Mouse (Mus musculus): ENCODE results near the gene Olfr543. TPM values are rescaled to one million over a fixed set of nuclear protein-coding genes. Genes with fewer than 3 reads are reported as not detected.
"Not testable (repeated sequence)": the region's sequence is repeated elsewhere in the genome, so short reads cannot be mapped to it uniquely, and the experiment has no call there.

Gene Olfr543
- not detected for total RNA-seq (2021)
- long read RNA-seq, experiment 1: 0 reads
- long read RNA-seq, experiment 2: 0 reads

DNA sequence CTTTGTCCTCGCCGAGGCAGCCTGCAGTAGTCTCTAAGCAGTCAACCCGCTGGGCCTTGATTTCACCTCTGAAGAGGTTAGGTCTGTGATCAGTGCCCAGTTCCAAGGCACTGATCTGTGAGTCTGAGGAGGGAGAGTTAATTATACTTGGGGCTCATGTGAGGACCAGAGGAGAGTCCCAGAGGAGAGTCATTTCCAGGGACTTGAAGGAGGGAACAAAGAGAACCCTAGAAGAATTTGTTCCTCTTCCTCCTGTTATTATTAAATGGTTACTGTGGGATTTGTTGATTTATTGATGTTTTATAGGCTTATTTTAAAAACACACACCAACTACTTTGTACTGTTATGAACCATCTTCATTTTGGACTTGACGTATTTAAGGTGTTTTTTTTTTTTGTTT is at the start of gene Olfr543:
Olfr543 (minus strand) TSS at position 101 of the 400 bp plus-strand sequence.
- DNase-seq (ENCODE audit: low spot score): no peak

DNA sequence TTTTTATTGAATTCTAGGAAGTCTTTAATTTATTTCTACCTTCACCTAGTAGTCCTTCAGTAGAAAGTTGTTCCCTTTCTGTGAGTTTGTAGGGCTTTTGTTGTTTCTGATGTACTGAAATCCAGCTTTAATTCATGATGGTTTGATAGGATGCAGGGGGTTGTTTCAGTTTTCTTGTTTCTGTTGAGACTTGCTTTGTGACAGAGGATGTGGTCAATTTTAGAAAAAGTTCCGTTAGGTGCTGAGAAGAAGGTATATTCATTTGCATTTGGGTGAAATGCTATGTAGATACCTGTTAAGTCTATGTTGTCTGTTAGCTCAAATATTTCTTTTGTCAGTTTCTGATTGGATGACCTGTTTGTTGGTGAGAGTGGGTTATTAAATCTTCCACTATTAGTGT is 47.6 kb upstream of the Olfr543 start:
- no peak for DNase-seq (ENCODE audit: low spot score)

DNA sequence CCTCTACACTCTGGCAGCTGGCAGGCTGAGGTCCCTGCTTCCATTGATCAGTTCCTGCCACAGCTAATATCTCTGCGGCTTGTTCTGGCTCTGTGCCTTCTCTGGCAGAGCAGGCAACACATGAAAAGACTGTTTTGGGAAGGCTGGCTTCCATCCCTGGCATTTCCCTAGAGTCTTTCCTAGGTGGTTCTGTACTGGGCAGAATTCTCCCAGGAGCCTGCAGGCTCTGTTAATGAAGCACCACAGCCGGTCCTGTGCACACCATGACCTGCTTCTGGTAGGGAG is 35.5 kb upstream of the Olfr543 start:
- DNase-seq (ENCODE audit: low spot score): no peak

DNA sequence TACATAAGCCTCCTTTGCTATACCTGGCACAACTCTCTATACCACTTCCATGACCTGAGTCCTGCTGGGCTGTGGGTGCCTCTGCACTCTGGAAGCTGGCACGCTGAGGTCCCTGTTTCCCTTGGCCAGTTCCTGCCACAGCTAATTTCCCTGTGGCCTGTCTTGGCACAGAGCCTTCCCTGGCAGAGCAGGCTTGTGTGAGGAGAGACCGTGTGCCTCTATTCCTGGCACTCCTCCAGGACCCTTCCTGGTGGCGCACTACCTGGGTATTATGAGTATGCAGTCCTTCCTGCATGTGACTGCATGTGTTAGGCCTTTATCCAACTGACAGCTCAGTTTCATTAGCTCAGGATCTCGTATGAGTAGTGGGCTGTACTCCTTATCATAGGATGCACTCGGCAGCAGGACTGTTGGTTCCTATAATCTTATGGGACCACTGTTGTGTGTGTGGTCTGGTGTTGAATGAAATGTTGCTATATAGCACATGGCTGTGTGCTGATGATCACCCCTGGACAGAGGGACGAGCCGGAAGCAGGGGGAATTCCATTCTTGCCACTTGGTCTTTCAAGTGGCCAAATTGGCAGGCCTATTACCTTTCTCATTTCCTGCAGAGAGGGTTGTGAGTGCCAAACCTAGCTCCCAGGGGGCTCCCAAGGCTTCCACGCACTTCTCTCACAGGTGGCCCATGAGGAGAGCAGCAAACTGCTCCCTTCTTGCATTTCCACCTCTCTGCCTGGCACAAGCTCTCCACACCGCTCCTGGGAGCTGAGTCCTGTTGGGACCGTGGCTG is 35.0 kb upstream of the Olfr543 start:
- DNase-seq (ENCODE audit: low spot score): no peak

DNA sequence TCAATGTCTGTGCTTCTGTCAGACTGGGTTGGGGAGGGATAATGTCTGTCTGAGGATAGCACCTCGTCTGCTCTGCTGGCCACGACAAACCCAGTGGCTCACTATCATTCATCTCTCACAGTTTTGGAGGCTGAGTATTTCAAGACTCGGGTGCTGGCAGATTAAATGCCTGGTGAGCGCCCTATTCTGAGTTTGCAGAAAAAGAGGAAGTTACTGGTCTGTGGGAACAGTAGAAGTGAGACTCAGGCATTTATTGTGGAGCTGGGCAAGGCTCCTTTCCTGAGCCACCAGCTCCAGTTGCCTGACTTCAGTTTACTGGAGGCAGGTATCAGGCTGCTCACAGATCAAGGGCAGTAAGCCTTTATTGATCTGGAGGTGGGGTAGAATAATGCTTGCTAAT is 32.7 kb upstream of the Olfr543 start:
- no peak for DNase-seq (ENCODE audit: low spot score)

DNA sequence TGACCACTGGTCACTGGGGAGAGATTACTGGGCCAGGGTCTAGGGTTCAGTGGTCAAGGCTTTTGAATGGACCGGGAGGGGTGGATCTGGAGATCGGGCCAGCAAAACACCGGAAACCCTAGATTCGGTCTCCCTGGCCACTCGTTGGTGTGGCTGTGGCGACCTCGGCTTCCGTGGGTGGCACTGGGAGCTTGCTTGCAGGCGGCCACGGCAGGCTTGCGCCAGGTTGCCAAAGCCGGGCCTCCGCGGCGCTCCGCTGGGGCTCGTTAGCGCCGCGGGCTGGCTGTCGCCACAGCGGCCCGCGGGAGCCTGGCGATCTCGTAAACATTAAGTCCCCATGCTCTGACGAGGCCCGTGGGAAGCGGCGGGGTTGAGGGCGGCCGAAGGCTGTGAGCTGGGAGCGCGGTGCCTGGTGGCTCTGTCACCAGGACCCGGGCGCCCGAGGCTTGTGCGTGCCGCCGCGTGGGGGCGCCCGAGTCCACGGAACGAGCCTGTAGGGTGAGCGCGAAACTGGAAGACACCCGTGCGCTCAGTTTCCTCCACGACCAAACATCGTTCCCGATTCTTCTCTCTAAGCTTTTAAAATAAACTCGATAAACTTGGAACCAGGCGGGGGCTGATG is 31.4 kb upstream of the Olfr543 start:
- peak; percentile 72 for DNase-seq (ENCODE audit: low spot score)

DNA sequence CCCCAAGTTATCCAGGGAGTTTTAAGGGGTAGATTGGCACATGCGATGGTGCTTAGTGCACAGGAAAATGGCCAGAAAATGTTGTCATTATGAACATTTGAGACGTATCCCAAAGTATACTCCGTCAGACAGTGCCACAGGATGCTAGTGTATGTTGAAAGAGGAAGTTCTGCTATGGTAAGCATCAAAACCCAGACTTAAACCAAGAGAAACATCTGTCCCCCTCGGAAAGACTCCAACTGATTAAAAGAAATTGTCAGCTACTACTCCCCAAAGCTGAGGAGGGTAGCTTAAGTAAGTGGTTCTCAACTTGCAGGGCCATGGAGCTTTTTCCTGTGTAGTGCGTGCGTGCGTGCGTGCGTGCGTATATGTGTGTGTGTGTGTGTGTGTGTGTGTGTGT is 30.4 kb upstream of the Olfr543 start:
- no peak for DNase-seq (ENCODE audit: low spot score)

DNA sequence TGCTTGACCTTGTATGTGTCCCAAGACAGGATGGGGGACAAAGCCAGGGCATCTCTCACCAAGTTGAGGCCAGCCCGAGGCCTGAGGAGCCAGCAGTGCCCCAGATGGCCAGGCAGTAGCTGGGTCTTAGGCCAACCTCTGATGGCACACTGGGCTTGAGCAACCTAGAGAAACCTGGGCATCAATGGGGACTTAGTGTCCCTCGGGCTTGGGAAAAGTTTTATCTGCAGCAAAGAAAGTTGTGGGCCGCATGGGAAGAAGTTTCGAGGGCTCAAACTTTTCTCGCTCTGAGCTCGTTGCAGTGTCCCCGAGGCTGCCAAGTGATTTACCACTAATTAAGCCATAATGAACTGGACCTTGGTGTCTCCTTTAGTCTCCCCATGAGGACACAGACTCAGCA is 28.2 kb upstream of the Olfr543 start:
- DNase-seq (ENCODE audit: low spot score): no peak

DNA sequence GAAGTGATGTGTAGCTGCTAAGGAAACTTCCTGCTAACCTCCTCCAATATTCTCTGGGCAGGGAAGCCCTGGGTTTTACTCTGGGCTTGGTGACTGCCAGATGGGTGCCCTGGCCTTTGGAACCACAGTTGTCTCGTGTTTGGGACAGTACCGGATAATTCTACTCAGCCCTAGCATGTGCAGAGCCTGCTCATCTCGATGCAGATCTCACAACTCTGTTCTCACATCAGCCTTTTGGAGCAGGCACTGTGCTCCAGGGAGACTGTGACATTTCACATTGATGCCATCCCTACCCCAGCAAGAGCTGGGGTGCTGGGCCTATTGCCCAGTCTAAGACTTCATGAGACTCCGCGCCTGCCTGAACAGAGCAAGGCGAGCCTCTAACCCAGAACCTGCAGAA is 27.2 kb upstream of the Olfr543 start:
- DNase-seq (ENCODE audit: low spot score): no peak

DNA sequence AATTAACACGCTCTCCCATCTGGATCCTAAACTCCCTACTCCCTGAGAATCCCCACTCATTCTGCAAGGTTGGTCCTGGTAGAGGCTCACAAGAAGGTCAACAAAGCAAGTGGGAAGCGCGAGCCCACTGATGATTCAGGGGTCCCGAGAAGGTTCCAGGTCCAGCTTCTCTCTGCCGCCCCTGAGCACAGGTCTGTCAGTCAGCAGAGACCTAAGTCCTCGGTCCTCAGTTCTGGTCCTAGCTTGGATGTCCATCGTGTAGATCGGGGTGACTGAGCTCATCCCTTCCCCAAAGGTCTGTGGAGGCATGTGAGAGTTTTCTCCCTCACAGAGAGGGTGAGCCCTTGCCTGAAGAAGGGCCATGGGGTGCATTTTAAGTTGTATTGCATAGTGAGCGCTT is 26.6 kb upstream of the Olfr543 start:
- DNase-seq (ENCODE audit: low spot score): no peak

DNA sequence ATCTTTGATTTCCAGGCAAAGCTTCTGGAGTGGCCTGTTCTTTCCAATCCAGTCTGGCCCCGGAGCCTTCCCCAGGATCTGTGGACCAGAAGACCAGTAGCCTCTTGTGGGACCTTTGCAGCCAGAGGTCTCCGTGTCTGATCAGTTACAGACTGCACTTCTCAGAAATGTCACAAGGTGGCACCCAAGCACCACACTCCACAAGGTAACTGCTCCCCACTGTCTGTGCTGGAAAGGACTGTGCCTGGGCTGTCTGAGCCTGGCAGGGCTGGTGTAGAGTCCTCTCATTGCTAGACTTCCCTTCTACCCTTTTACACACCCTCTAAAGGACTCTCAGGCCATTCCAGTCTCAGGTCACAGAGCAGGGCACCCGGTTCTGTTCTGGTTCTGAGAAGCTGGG is 25.4 kb upstream of the Olfr543 start:
- peak; percentile 76 for DNase-seq (ENCODE audit: low spot score)

DNA sequence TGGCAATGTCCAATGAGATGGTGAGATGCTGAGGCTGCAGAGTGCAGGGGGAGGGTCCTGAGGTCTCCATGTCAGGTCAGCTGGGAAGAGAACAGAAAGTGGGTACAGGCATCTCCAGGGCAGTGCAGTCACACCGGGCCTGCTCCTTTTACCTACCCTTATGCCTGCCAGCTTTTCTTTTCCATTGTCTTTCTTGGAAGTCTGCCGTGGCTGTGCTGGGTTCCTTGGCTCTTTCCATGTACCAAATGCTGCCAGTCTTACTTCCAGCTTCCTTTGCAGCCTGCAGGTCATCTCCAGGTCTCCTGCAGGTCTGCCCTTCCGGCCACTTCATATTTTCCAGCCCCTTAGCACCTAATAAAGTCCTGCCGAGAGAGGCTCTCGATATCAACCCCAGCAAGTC is 20.5 kb upstream of the Olfr543 start:
- DNase-seq (ENCODE audit: low spot score): no peak

DNA sequence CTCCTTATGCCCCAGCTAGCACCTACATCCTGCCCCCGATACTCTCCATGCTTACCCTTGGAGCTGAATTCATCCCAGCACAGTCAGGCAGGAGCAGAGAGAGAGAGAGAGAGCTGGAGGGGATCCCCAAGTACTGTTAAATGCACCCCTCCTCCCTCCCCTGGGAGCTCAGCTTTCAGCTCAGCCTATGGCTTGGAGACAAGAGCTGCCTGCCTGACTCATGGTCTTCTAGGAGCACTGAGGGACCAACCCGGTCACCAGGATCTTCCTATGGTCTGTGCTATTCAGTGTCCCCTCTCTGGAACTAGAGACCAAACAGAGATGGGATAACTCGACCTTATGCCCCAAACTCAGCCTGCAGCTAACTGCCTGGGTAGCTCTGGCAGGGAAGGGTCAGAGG is 18.0 kb upstream of the Olfr543 start, which contains the start of gene Olfr545:
Olfr545 (minus strand) TSS at position 101 of the 400 bp plus-strand sequence.
- no peak for DNase-seq (ENCODE audit: low spot score)

DNA sequence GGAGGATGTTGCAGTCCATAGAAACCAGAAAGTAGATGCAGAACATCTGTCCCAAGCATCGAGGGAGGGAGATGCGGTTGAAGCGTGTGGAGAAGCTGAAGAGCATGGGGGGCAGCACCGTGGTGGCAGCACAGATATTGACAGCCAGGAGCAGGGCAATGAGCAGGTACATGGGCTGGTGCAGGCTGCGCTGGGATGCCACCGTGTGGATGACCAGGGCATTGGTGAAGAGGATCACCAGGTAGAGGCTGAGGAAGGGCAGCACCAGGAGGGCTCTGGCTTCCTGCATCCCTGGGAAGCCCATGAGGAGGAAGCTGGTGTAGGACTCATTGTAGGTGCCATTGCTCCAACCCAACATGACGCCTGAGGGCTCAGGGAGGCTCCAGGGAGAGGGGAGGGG is 12.9 kb upstream of the Olfr543 start:
- DNase-seq (ENCODE audit: low spot score): not testable (repeated sequence)

DNA sequence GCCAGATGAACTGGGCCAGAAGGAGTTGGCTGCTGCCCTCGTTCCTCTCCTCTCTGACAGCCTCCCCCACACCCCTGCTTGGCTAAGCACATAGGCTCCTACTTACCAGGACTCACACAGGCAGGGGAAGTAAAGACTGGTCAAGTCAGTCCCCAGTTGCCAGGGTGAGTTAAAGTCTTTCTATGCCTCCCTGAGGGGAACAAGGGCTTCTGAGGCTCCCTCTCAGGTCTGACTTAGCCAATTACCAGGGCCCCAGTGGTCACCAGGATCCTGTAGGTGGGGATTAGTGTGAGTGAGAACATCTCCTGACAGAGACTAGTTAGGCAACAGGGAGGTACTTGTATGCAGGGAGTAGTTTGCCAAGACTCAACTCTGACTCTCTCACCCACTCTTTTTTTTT is 6.7 kb upstream of the Olfr543 start, which contains the start of gene Olfr544:
Olfr544 (minus strand) TSS at position 153 of the 400 bp plus-strand sequence.
- DNase-seq (ENCODE audit: low spot score): no peak

DNA sequence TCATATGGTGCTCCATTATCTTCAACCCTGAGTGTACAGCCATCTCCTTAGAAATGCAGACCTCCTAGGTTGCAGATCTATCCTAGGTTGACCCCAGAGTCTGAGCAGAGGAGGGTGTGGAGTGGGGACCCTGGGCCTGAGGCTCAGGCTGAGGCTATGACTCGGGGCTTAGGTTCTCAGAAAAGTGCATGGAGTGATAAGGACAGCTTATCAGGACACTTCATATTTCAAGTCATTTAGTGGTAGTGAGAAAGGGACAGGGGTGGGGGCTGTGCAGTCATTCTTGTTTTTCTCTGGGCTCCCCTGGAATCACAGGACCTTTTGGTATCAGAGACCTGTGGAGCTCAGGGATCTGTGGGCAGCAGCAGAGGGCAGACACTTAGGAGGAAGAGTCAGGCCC is 4.6 kb upstream of the Olfr543 start:
- no peak for DNase-seq (ENCODE audit: low spot score)

DNA sequence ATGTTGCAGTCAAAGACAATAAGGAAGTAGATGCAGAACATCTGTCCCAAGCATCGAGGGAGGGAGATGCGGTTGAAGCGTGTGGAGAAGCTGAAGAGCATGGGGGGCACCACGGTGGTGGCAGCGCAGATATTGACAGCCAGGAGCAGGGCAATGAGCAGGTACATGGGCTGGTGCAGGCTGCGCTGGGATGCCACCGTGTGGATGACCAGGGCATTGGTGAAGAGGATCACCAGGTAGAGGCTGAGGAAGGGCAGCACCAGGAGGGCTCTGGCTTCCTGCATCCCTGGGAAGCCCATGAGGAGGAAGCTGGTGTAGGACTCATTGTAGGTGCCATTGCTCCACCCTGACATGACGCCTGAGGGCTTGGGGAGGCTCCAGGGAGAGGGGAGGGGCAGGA is 3.3 kb upstream of the Olfr543 start:
- not testable (repeated sequence) for DNase-seq (ENCODE audit: low spot score)

DNA sequence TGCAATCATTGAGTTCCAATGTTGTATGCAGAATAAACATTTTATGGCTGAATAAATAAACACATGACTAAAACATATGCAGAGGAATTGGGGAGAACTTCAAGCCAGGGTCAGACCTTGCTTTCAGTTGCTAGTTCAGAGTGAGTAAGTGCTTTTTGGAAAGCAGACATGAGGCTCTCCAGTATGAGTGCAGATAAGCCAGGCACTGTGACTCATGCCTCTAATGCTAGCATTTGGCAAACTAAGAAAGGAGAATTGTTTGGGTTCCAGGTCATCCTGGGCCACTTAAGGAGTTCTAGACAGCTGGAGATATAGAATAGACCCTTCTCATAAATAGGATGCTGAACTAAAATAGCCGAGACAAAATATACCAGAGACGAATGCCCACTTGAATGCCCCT is 2.2 kb upstream of the Olfr543 start:
- no peak for DNase-seq (ENCODE audit: low spot score)

DNA sequence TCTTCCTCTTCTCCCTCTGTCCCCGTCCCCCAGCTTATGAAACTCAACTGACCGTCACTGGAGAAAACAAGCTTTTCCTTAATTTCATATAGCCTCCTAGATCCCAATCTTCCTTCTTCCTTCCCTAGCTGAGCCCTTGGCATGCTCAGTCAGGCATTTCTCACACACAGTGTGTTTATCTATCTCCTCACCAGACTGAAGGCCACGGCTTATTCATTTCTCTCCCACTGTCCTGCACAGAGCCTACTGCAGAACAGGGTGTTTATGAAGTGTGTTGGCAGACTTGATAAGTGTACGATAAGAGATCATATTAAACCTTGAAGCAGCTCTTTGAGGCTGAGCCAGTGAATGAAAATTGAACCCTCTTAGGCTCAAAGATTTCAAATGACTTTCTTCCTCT is 658 bp downstream of the Olfr543 start:
- no peak for DNase-seq (ENCODE audit: low spot score)

DNA sequence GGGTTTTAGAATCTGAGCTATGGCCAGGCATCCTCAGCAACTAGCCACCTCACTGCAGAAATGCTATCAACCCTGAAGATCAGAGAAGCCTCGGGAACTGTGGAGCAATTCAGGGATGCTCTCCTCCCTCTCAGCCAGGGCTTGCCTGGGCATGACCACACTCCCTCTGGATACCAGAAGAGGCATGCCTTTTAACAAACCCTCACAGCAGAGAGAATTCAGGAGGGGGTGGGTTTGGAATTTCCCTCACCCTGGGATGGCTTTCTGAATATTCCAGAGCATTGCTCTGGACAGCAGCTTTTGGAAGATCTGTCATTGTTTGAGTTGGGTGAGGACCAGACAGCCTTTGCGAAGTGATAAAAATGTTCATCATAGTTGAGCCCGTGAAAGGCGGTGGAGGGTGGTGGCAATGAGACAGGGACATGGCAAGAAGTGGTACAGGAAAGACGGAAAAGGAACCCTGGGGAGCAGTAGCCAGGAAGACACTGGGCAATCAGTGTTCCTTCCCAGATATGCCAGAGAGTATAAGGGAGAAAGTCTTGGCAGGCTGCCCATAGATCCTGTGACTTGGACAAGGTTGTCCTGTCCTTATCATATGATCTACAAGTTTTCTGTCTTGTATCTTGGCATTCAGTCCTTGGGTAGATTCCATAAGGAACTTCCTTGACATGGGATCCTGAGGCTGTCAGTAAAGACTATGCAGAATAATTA is 2.0 kb downstream of the Olfr543 start:
- DNase-seq (ENCODE audit: low spot score): peak; percentile 14

DNA sequence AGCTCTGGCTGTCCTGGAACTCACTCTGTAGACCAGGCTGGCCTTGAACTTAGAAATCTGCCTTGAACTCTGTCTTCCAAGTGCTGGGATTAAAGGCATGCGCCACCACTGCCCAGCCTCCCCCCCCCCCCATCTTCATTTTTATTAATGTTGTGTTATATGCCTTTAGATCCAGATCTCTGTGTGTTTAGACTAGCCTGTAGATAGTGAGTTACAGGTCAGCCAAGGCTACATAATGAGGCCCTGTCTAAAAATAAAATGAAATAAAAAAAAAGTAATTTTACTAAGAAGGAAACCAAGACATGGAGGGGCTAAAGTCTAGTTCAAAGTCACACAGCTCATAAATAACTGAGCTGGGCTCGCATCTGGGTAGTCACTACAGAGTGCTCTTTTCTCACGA is 2.6 kb downstream of the Olfr543 start:
- no peak for DNase-seq (ENCODE audit: low spot score)

DNA sequence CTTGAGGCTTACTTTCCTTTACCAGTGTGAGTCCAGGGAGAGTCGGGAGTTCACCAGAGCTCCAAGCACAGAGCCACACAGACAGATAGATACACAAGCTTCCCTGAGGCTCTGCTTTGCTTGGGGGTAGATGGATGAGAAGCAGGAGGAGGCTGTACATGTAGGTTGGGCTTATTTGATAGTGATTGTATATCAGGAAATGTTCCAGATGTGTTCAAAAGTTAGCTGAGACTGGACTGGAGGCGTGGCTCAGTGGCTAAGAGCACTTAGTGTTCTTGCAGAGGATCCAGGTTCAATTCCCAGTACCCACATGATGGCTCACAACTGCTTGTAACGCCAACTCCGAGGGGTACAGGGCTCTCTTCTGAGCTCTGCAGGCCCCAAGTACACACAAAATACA is 3.1 kb downstream of the Olfr543 start:
- DNase-seq (ENCODE audit: low spot score): no peak

DNA sequence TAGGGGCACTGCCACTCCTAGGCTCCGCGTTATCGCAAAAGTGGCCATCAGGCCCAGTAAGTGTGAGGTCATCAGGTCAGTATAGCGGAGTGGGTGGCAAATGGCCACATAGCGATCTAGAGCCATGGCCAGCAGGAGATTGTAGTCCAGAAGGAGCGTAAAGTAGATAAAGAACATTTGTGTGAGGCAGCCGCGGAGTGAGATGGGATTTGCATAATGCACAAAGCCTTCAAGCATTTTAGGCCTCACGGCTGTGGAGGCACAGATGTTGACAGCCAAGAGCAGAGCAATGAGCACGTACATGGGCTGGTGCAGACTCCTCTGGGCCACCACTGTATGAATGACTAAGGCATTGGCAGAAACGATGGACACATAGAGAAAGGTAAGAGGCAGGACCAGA is 4.1 kb downstream of the Olfr543 start:
- DNase-seq (ENCODE audit: low spot score): no peak

All from gastrocnemius, adult 18-20 months (tissue).